Mouse (Mus musculus) midbrain, postnatal 0 days (tissue): ENCODE data around the gene Zfand2a. TPM values are rescaled to one million over a fixed set of nuclear protein-coding genes. Genes with fewer than 3 reads are reported as not detected.

Experiments used
- ATAC-seq: fragments of 200-750 bp; cut with Nextera tagmentation; 2 replicates; pipeline ENCODE4 v1.8.0; 2017; ENCODE audit warnings: moderate number of reproducible peaks, mild to moderate bottlenecking, moderate TSS enrichment, moderate library complexity; ENCODE audit not compliant: low FRiP score
- DNase-seq: peaks from one replicate; pipeline ENCODE4 v3.0.0-alpha.2; 2015; ENCODE audit warnings: low spot score
- H3K27ac ChIP-seq: fragments of 300-500 bp; sonication (generic); 2 replicates; pipeline ENCODE4 v1.5.1; 2014; ENCODE audit warnings: low read depth, mild to moderate bottlenecking, low read length, mixed read lengths
- H3K27me3 ChIP-seq: fragments of 300-500 bp; sonication (generic); 2 replicates; pipeline ENCODE4 v1.6.1; 2014; ENCODE audit warnings: low read length, control low read depth, mixed read lengths; ENCODE audit not compliant: insufficient read depth
- H3K36me3 ChIP-seq: fragments of 300-500 bp; sonication (generic); 2 replicates; pipeline ENCODE4 v1.6.1; 2014; ENCODE audit warnings: low read length, control low read depth, mixed read lengths; ENCODE audit not compliant: insufficient read depth
- H3K4me1 ChIP-seq: fragments of 300-500 bp; sonication (generic); 2 replicates; pipeline ENCODE4 v1.6.1; 2014; ENCODE audit warnings: mild to moderate bottlenecking, control low read depth, antibody characterized with exemption, low read length, mixed read lengths; ENCODE audit not compliant: insufficient read depth
- H3K4me2 ChIP-seq: fragments of 300-500 bp; sonication (generic); 2 replicates; pipeline ENCODE4 v1.6.1; 2014; ENCODE audit warnings: low read depth, mild to moderate bottlenecking, low read length, mixed read lengths; ENCODE audit not compliant: poor library complexity, severe bottlenecking
- H3K4me3 ChIP-seq: fragments of 300-500 bp; sonication (generic); 2 replicates; pipeline ENCODE4 v1.5.1; 2014; ENCODE audit warnings: low read depth, mild to moderate bottlenecking, low read length, moderate library complexity
- H3K9ac ChIP-seq: fragments of 300-500 bp; sonication (generic); replicated peaks from 2 replicates; pipeline ENCODE4 v1.6.1; 2014; ENCODE audit warnings: mild to moderate bottlenecking, low read length, moderate library complexity, mixed read lengths; ENCODE audit not compliant: poor library complexity, severe bottlenecking
- H3K9me3 ChIP-seq: fragments of 300-500 bp; sonication (generic); 2 replicates; pipeline ENCODE4 v1.6.1; 2016; ENCODE audit warnings: low read length, control low read depth
- CTCF ChIP-seq: IDR thresholded peaks from 2 replicates; pipeline ENCODE4 v1.5.1; 2016; ENCODE audit warnings: antibody characterized with exemption, mild to moderate bottlenecking
- WGBS: fragments of 180-500 bp; shearing (Covaris S2); extraction: QIAGEN DNeasy Blood & Tissue Kit; methylation state at CpG from one replicate; pipeline ENCODE4 v1.1.7; 2014; 5-methylcytosine and 5-hydroxymethylcytosine counted together
- polyA plus RNA-seq: library from polyadenylated mRNA; unstranded; fragments of >200 nt; fragmentation: Nextera tagmentation; extraction: Ambion mirVana; gene quantifications from 2 replicates; pipeline ENCODE4 v1.2.1, GENCODE M21; 2015
- total RNA-seq: library from RNA; depleted of rRNA; stranded (reverse); fragments of >200 nt; gene quantifications from 2 replicates; pipeline ENCODE4 v1.2.3, GENCODE M21; 2014

Gene Zfand2a
- total and polyA plus RNA-seq, 2 experiments from 2014 or later, result 35.0 to 60.6 TPM

GRCm38 (mm10) chr5:139449161-139449791 is 35.1 kb downstream of the Zfand2a start:
- no peak for TF ChIP-seq CTCF
- no peaks in the 10 kb centered on the region for H3K27me3 ChIP-seq
- H3K27ac ChIP-seq, result no peak overlapping the region
- H3K36me3 ChIP-seq, result no peaks in the 10 kb centered on the region
- no peak overlapping the region for H3K4me2 ChIP-seq
- H3K9ac ChIP-seq, result no peak overlapping the region; the same call in 1 of the 2 replicates
- H3K9me3 ChIP-seq, result no peaks in the 10 kb centered on the region
- no peaks in the 10 kb centered on the region for H3K4me1 ChIP-seq
- 43% methylated on average over 5 of the region's 5 CpGs for WGBS
- ATAC-seq, result no peak
- DNase-seq, result peak; percentile 49
- H3K4me3 ChIP-seq, result no peak overlapping the region

GRCm38 (mm10) chr5:139448025-139448424 is 36.3 kb downstream of the Zfand2a start:
- no peak for ATAC-seq
- Histone ChIP-seq H3K9me3 (no peaks in the 10 kb centered on the region), H3K36me3 (no peaks in the 10 kb centered on the region), H3K4me1 (no peaks in the 10 kb centered on the region), H3K4me2 (no peak overlapping the region), H3K27ac (no peak overlapping the region), H3K4me3 (no peak overlapping the region), H3K27me3 (no peaks in the 10 kb centered on the region), H3K9ac (no peak overlapping the region)
- WGBS, result 69% methylated on average over 6 of the region's 6 CpGs
- TF ChIP-seq CTCF, result no peak
- no peak for DNase-seq

- ATAC-seq (no peak), DNase-seq (no peak)
- H3K36me3 ChIP-seq, result no peaks in the 10 kb centered on the region
- no peak overlapping the region for H3K27ac ChIP-seq
- no peak overlapping the region for H3K4me3 ChIP-seq
- WGBS, result 79% methylated on average over 8 of the region's 8 CpGs
- H3K27me3 ChIP-seq, result no peaks in the 10 kb centered on the region
- H3K9ac ChIP-seq, result no peak overlapping the region
- H3K4me1 ChIP-seq, result no peaks in the 10 kb centered on the region
- H3K4me2 ChIP-seq, result no peak overlapping the region
- no peaks in the 10 kb centered on the region for H3K9me3 ChIP-seq
- TF ChIP-seq CTCF, result peak; percentile 61
Observed at GRCm38 (mm10) chr5:139445258-139445657, 39.1 kb downstream of the Zfand2a start.

- ATAC-seq (no peak), DNase-seq (no peak)
- no peak for TF ChIP-seq CTCF
- Histone ChIP-seq H3K36me3 (no peaks in the 10 kb centered on the region), H3K4me3 (no peak overlapping the region), H3K4me2 (no peak overlapping the region), H3K27me3 (no peaks in the 10 kb centered on the region), H3K27ac (peak overlapping the region; percentile 39; the same call in 1 of the 2 replicates), H3K4me1 (no peaks in the 10 kb centered on the region), H3K9ac (no peak overlapping the region), H3K9me3 (no peaks in the 10 kb centered on the region)
- 78% methylated on average over 4 of the region's 4 CpGs for WGBS
Observed at GRCm38 (mm10) chr5:139442962-139443361, 41.4 kb downstream of the Zfand2a start.

GRCm38 (mm10) chr5:139442428-139442827 is 41.9 kb downstream of the Zfand2a start:
- Histone ChIP-seq H3K4me3 (no peak overlapping the region), H3K27me3 (no peaks in the 10 kb centered on the region), H3K27ac (peak overlapping the region; percentile 39; the same call in 1 of the 2 replicates), H3K4me2 (no peak overlapping the region), H3K4me1 (no peaks in the 10 kb centered on the region), H3K9ac (no peak overlapping the region), H3K9me3 (no peaks in the 10 kb centered on the region), H3K36me3 (no peaks in the 10 kb centered on the region)
- ATAC-seq (no peak), DNase-seq (no peak)
- WGBS, result 67% methylated on average over 12 of the region's 12 CpGs
- TF ChIP-seq CTCF, result no peak

GRCm38 (mm10) chr5:139441726-139442018 is 42.7 kb downstream of the Zfand2a start:
- Histone ChIP-seq H3K36me3 (no peaks in the 10 kb centered on the region), H3K4me2 (no peak overlapping the region), H3K9ac (no peak overlapping the region), H3K4me1 (no peaks in the 10 kb centered on the region), H3K27ac (no peak overlapping the region), H3K9me3 (no peaks in the 10 kb centered on the region), H3K27me3 (no peaks in the 10 kb centered on the region), H3K4me3 (no peak overlapping the region)
- no peak for DNase-seq
- no peak for TF ChIP-seq CTCF
- WGBS, result 87% methylated on average over 2 of the region's 2 CpGs
- no peak for ATAC-seq
